Mouse (Mus musculus): ENCODE results near the gene Ninj1.

Gene Ninj1

DNA sequence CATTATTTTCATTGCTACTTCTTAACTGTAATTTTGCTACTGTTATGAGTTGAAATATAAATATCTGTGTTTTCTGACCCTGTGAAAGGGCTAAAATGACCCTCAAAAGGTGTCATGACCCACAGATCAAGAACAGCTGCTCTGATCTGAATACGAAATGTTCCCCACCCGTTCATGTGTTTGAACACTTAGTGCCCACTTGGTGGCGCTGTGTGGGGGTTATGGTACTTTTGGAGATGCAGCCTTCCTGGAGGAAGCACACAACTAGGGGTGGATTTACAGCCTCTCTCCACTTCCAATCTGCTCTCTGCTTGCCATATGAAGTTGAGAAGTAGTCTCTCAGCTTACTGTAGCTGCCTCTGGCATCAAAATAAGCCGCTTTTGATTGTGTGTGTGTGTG, 47.4 kb downstream of the Ninj1 start:
- DNase-seq: no peak

DNA sequence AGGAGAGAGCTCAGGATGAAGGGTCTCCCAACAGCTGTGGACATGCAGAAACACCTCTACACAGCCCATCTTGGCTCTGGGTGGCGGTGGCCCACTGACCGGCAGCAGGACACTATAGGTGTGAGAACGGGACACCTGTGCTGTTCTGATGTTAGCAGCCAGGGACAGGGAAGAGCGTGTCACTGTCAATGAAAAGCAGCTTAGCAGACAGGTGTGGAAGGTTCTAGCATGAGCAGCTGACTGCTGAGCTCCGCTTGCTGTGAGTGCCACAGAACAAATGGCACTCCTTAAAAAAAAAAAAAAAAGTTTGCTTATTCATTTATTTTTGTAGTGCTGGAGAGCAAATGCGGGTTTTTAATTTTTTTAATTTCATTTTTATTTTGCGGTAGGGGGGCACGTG, 50.3 kb downstream of the Ninj1 start:
- no peak for DNase-seq

DNA sequence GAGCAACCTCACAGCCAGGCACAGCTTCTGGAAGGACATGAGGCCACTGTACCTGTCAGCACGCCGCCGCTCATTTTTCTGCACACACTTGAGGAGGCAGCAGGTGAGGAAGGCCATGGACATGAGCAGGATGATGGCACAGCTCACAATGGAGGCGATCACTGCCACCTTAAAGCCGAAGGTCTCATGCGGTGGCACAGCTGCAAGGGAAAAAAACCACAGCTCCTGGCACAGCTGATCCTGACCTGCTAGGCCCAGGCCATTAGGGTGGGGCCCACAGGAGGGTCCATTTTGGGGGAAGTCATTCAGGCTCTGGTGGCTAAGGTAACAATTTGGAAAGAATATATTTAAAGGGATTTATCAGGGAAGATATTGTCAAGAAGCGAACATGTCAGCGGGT, 51.5 kb downstream of the Ninj1 start:
- no peak for DNase-seq

DNA sequence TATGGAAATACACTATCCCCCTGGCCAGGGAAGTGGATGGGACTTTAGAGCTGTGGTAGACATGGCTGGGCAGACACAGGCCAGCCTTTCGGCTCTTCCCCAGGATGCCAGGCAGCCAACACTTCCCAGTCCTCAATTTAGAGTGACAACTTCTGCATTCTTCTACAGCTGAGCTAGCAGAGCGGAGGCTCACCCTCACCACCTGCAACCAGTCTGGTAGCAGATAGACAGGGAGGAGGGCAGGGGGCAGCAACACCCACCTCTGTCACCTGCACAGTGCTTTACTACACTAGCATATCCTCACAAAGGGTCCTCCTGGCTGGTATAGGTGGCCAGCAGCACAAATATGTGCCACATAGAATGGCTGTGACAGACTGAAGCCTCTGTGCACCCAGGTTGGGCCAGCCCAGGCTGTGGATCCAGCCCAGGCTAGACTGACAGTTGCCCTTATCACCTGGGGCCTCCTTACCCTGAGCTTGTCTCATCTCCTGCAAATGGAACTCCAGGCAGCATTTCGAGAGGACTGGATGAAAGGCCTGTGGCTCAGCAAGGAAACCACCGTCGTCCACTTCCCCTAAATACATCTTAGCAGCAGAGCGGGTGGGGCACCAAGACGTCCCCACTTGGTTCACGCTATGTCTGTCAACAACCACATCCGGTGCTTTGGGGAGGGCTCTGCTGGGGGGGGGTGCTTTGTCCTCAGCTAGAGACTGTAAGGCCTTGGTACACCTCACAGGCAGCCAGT, 55.2 kb downstream of the Ninj1 start:
- no peak for DNase-seq

DNA sequence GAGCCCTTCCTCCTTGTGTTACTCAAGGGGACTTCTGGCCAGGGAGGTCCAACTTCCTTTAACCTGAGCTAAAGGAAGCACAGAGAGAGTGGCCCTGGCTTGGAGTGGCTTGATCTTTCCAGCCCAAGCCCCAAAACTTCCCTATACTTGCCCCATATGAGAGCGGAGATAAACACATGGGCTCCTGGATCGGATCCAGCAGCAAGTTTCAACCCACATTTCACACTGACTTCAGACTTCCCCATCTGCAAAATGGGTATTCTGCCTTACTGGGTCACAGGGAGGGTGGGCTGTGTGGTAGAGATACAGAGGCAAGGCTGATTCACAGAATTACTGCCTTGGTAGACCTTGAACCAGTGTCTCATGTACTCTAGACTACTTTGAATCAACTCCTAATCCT, 56.2 kb downstream of the Ninj1 start:
- no peak for DNase-seq

DNA sequence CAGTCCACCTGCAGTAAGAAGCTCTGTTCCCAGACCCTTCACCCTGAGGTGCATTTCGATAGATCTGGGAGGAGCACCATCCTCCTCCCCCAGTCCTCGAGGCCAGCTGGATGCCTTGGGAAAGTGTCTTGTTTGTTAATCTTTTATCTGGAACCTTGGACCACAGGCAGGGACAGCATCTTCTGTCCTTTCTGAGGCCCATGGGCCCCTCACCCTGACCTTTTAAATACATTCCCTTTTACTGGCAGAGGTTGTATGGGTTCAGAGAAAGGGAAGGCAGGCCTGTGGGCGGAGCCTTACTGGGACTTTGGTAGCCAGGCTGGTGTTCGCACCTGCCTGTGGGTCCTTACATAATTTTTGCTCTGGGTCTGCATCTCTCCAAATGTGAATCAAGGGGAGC, 58.0 kb downstream of the Ninj1 start:
- DNase-seq: no peak

Measured in cerebellum, postnatal 25 days (tissue).